Mouse (Mus musculus): ENCODE measurements at regions not wholly inside any gene's neighbourhood (a gene's known extent, or its start where the extent isn't known, plus 50 kb on each side); places are given as distances from the start of the nearest gene placed in this dataset.

- no peaks in the 10 kb centered on the region for H3K4me1 ChIP-seq
- no peak overlapping the region for H3K4me2 ChIP-seq (replicated peaks)
- H3K9me3 ChIP-seq: no peaks in the 10 kb centered on the region
- no peak overlapping the region for H3K9ac ChIP-seq
- H3K36me3 ChIP-seq: no peaks in the 10 kb centered on the region
- H3K27me3 ChIP-seq (replicated peaks): no peaks in the 10 kb centered on the region
- 84% methylated on average over 5 of the region's 5 CpGs for whole genome bisulfite sequencing
- ATAC-seq (ENCODE audit: low FRiP score, low read depth): no peak
- no peak overlapping the region for H3K27ac ChIP-seq
- H3K4me3 ChIP-seq: no peak overlapping the region
Measured at GRCm38 (mm10) chr5:119258831-119259230, 411.6 kb upstream of the Tbx3 start.

GRCm38 (mm10) chr5:119265149-119265890 lies 405.1 kb upstream of the Tbx3 start:
- Histone ChIP-seq H3K4me2 (replicated peaks) (no peak overlapping the region), H3K27me3 (replicated peaks) (no peaks in the 10 kb centered on the region), H3K4me1 (no peaks in the 10 kb centered on the region), H3K9me3 (no peaks in the 10 kb centered on the region), H3K36me3 (no peaks in the 10 kb centered on the region), H3K27ac (no peak overlapping the region), H3K9ac (no peak overlapping the region), H3K4me3 (no peak overlapping the region)
- 85% methylated on average over 20 of the region's 20 CpGs for WGBS
- no peak for ATAC-seq (ENCODE audit: low FRiP score, low read depth)

DNA sequence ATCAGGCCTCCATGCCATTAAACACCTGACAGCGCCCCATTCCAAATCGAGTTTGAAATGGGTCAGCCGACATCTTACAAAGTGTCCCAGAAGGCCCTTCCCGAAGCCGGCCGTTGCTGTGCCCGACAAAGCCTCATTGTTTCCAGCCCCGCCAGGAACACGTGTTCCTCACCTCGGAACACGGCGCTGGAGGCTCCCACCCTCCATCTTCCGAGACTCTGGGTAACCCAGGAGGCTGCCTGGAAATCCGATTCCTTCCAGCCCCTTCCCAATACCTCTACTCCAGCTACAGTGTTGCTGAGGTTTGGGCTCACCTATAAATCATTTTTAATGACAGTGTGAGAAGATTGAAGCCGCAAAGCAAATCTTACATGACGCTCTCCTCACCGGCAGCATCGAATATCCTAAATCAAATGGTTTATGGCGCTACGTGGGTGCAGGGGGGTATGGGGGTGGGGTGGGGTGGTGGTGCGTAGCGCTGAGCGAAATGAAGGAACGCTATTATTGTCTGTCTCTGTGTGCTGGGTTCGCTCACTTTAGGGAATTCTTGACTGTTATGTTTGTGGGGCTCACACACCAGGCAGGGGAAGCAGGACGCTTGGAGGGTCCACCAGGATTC lies 399.1 kb upstream of the Tbx3 start:
- 80% methylated on average over 26 of the region's 26 CpGs for WGBS
- Histone ChIP-seq H3K4me2 (replicated peaks) (no peak overlapping the region), H3K36me3 (no peaks in the 10 kb centered on the region), H3K4me3 (no peak overlapping the region), H3K4me1 (no peaks in the 10 kb centered on the region), H3K27ac (no peak overlapping the region), H3K9ac (no peak overlapping the region), H3K27me3 (replicated peaks) (no peaks in the 10 kb centered on the region), H3K9me3 (no peaks in the 10 kb centered on the region)
- no peak for ATAC-seq (ENCODE audit: low FRiP score, low read depth)

DNA sequence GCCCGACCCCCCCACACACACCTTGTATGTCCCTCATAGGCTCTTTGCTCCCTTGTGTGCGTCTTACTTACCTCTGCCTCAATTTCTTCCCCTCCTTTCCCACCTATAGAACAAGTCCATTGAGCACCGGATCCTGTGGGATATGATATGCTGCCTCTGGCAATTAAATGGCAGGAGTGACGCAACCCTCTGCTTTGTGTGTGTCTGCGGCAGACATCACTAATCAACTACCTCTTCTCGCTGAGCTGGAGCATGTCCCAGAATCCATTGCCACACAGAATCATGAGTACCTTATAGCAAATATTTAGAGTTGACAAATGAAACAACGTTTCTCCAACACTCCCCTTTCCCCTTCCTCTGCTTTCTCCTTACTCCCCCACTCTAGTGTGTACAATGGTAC lies 397.3 kb upstream of the Tbx3 start:
- Histone ChIP-seq H3K27me3 (replicated peaks) (no peaks in the 10 kb centered on the region), H3K9ac (no peak overlapping the region), H3K36me3 (no peaks in the 10 kb centered on the region), H3K27ac (no peak overlapping the region), H3K9me3 (no peaks in the 10 kb centered on the region), H3K4me2 (replicated peaks) (no peak overlapping the region), H3K4me1 (no peaks in the 10 kb centered on the region), H3K4me3 (no peak overlapping the region)
- ATAC-seq (ENCODE audit: low FRiP score, low read depth): no peak
- WGBS: 86% methylated on average over 7 of the region's 7 CpGs

- 85% methylated on average over 3 of the region's 3 CpGs for WGBS
Measured at GRCm38 (mm10) chr5:119273615-119274014, 396.9 kb upstream of the Tbx3 start.

DNA sequence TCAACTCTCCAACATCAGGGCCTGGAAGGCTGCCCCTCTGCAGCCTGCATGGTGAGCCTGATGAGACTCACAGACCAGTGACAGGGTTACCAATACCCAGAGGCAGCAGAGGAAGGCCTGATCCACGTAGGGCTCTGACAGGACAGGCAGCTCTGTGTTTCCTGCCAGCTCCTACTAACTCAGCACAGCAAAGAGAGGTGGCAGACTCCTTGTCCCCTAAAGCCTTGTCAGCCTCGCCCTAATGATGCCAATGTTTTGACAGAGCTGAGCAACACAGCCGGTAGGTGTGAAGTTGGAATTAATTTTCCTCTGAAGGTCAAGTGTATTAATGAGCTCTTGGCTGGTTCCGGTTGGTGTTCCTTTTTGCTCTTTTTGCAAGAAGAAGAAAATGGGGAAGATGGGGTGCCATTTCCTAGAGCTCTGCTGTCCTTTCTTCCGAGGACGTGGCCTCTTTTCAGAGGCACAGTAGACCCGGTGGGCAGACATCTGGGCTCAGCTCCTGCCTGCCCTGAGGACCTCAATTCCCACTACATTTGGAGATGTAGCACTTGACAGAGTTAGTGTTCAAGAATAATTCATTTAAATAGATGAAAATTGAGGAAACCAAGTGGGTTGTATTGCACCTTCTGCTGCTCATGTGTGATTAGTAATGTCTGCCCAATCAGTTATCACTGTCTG lies 395.5 kb upstream of the Tbx3 start:
- ATAC-seq (ENCODE audit: low FRiP score, low read depth): no peak
- 85% methylated on average over 7 of the region's 7 CpGs for WGBS
- H3K27me3 ChIP-seq (replicated peaks): no peaks in the 10 kb centered on the region
- H3K4me3 ChIP-seq: no peak overlapping the region
- no peak overlapping the region for H3K4me2 ChIP-seq (replicated peaks)
- no peaks in the 10 kb centered on the region for H3K4me1 ChIP-seq
- no peak overlapping the region for H3K9ac ChIP-seq
- H3K36me3 ChIP-seq: no peaks in the 10 kb centered on the region
- H3K9me3 ChIP-seq: no peaks in the 10 kb centered on the region
- no peak overlapping the region for H3K27ac ChIP-seq

More at GRCm38 (mm10) chr5:119273615-119274014, 396.9 kb upstream of the Tbx3 start:
- no peaks in the 10 kb centered on the region for H3K4me1 ChIP-seq
- no peak overlapping the region for H3K4me3 ChIP-seq
- H3K9ac ChIP-seq: no peak overlapping the region
- H3K27me3 ChIP-seq (replicated peaks): no peaks in the 10 kb centered on the region
- no peaks in the 10 kb centered on the region for H3K36me3 ChIP-seq
- no peaks in the 10 kb centered on the region for H3K9me3 ChIP-seq
- no peak overlapping the region for H3K27ac ChIP-seq
- ATAC-seq (ENCODE audit: low FRiP score, low read depth): no peak
- H3K4me2 ChIP-seq (replicated peaks): no peak overlapping the region

DNA sequence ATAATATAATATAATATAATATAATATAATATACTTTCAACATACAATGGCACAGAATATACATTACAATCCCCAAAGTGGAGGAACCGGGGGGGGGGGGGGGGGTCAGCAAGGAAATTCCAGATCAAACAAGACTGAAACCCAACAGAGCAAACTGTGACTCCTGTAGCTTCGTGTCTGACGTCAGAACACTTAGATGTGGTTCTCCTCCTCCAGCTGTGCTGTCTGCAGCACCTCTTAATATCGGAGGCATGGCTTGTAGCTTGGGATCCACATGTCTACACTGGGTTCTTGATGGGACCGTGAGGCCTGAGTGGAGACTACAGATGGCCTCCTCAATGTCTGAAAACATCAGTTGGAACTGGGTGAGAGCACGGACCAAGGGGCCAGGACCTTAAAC lies 390.3 kb upstream of the Tbx3 start:
- WGBS: 80% methylated on average over 6 of the region's 6 CpGs
- H3K36me3 ChIP-seq: no peaks in the 10 kb centered on the region
- H3K27me3 ChIP-seq (replicated peaks): no peaks in the 10 kb centered on the region
- H3K4me2 ChIP-seq (replicated peaks): no peak overlapping the region
- H3K27ac ChIP-seq: no peak overlapping the region
- no peak for ATAC-seq (ENCODE audit: low FRiP score, low read depth)
- H3K9me3 ChIP-seq: no peaks in the 10 kb centered on the region
- no peaks in the 10 kb centered on the region for H3K4me1 ChIP-seq
- H3K9ac ChIP-seq: no peak overlapping the region
- no peak overlapping the region for H3K4me3 ChIP-seq

GRCm38 (mm10) chr5:119289808-119290207 lies 380.7 kb upstream of the Tbx3 start:
- 36% methylated on average over 5 of the region's 5 CpGs for WGBS
- no peaks in the 10 kb centered on the region for H3K27me3 ChIP-seq (replicated peaks)
- H3K9ac ChIP-seq: no peak overlapping the region
- ATAC-seq (ENCODE audit: low FRiP score, low read depth): no peak
- no peaks in the 10 kb centered on the region for H3K4me1 ChIP-seq
- no peak overlapping the region for H3K4me3 ChIP-seq
- H3K36me3 ChIP-seq: no peaks in the 10 kb centered on the region
- no peak overlapping the region for H3K4me2 ChIP-seq (replicated peaks)
- 0 out of 2 replicates have a peak, but pooled peaks cover 1% of the 10 kb centered on the region for H3K9me3 ChIP-seq
- no peak overlapping the region for H3K27ac ChIP-seq

DNA sequence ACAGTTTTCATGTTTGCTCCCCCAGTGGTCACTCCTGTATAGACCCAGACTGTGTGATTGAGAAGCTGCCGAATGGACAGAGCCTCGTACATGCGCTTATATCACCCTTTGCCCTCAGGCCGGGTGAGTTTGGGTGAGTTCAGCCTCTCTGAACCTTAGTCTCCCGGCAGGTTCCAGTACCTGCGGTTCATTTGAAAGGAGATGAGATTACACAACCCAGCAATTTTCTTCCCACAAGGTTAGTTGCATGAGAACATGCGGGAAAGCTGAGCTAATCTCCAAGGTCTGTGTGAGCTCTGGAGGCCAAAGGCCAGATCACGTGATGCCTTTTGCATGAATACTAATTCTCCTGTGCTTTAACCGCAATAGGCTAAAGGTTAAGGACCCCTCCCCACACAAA lies 378.1 kb upstream of the Tbx3 start:
- H3K9ac ChIP-seq: no peak overlapping the region
- 0 out of 2 replicates have a peak, but pooled peaks cover 3% of the 10 kb centered on the region for H3K9me3 ChIP-seq
- H3K27me3 ChIP-seq (replicated peaks): no peaks in the 10 kb centered on the region
- no peaks in the 10 kb centered on the region for H3K4me1 ChIP-seq
- ATAC-seq (ENCODE audit: low FRiP score, low read depth): no peak
- no peak overlapping the region for H3K4me2 ChIP-seq (replicated peaks)
- 83% methylated on average over 9 of the region's 9 CpGs for WGBS
- H3K27ac ChIP-seq: no peak overlapping the region
- H3K4me3 ChIP-seq: no peak overlapping the region
- no peaks in the 10 kb centered on the region for H3K36me3 ChIP-seq

GRCm38 (mm10) chr5:119292889-119293288 lies 377.6 kb upstream of the Tbx3 start:
- H3K27me3 ChIP-seq (replicated peaks): no peaks in the 10 kb centered on the region

GRCm38 (mm10) chr5:119299311-119299710 lies 371.2 kb upstream of the Tbx3 start:
- Histone ChIP-seq H3K27me3 (replicated peaks) (no peaks in the 10 kb centered on the region), H3K27ac (no peak overlapping the region), H3K9ac (no peak overlapping the region), H3K9me3 (0 out of 2 replicates have a peak, but pooled peaks cover 3% of the 10 kb centered on the region), H3K36me3 (no peaks in the 10 kb centered on the region), H3K4me1 (no peaks in the 10 kb centered on the region), H3K4me2 (replicated peaks) (no peak overlapping the region), H3K4me3 (no peak overlapping the region)
- no peak for ATAC-seq (ENCODE audit: low FRiP score, low read depth)
- 79% methylated on average over 3 of the region's 3 CpGs for WGBS

More at GRCm38 (mm10) chr5:119292889-119293288, 377.6 kb upstream of the Tbx3 start:
- Histone ChIP-seq H3K9ac (no peak overlapping the region), H3K27ac (no peak overlapping the region), H3K4me2 (replicated peaks) (no peak overlapping the region), H3K36me3 (no peaks in the 10 kb centered on the region), H3K4me1 (no peaks in the 10 kb centered on the region), H3K9me3 (0 out of 2 replicates have a peak, but pooled peaks cover 3% of the 10 kb centered on the region), H3K4me3 (no peak overlapping the region)
- no peak for ATAC-seq (ENCODE audit: low FRiP score, low read depth)
- WGBS: 79% methylated on average over 1 of the region's 1 CpGs

- Histone ChIP-seq H3K4me2 (replicated peaks) (no peak overlapping the region), H3K27ac (no peak overlapping the region), H3K9me3 (no peaks in the 10 kb centered on the region), H3K4me1 (no peaks in the 10 kb centered on the region), H3K27me3 (replicated peaks) (no peaks in the 10 kb centered on the region), H3K9ac (no peak overlapping the region), H3K4me3 (no peak overlapping the region), H3K36me3 (no peaks in the 10 kb centered on the region)
- WGBS: 35% methylated on average over 7 of the region's 7 CpGs
- ATAC-seq (ENCODE audit: low FRiP score, low read depth): no peak
Measured at GRCm38 (mm10) chr5:119300106-119300505, 370.4 kb upstream of the Tbx3 start.
